Mouse (Mus musculus): ENCODE results near the gene Gm49405.
"Not testable (repeated sequence)": the region's sequence is repeated elsewhere in the genome, so short reads cannot be mapped to it uniquely, and the experiment has no call there.

The Gm49405 gene

DNA sequence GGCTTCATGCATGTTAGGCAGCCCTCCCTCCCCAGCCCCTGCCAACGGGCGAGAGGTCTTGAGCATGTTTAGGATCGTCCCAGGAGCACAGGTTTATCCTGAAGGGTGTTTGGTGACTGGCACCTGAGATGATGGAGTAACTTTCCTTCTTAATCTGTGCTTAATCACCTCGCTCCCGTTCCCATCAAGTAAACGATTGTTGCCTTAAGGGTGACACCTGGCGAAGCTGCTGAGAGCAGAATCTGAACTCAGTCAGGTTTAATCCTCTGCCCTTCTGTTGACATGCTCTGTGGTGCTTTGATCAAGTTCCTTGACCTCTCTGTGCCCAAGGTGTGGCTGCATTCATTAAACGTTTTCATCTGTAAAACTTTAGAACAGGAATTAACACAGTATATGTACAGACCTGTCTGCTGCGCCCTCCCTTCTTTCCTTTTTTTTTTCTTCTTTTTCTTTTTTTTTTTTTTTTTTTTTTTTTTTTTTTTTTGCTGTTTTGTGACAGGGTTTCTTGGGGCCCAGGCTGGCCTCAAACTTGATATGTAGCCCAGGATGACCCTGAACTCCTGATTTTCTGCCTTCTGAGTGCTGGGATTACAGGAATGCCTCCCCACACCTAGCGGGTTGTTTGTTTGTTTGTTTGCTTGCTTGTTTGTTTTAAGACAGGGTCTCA, 17.6 kb downstream of the Gm49405 start:
- no peak for DNase-seq

GRCm38 (mm10) chr19:4018743-4019583, 18.5 kb downstream of the Gm49405 start:
- peak; percentile 93 for DNase-seq

- no peak for DNase-seq
Measured at GRCm38 (mm10) chr19:4023185-4023584, 22.8 kb downstream of the Gm49405 start.

- DNase-seq = no peak
Measured at GRCm38 (mm10) chr19:4027576-4027975, 27.1 kb downstream of the Gm49405 start.

GRCm38 (mm10) chr19:4032668-4033067, 32.2 kb downstream of the Gm49405 start:
- DNase-seq = no peak

DNA sequence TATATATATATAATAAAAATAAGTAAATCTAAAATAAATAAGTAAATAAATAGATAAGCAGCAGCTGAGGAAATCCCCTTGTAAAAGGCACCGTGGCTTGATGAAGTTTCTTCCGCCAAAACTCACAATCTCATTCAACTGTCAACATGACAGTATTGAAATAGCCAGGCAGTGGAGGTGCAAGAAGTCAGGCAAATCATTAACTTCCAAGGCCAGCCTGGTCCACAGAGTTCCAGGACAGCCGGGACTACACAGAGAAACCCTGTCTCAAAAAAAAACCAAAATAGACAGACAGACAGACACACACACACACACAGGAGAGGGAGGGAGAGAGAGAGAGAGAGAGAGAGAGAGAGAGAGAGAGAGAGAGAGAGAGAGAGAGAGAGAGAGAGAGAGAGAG, 32.9 kb downstream of the Gm49405 start:
- peak; percentile 79 for DNase-seq

DNA sequence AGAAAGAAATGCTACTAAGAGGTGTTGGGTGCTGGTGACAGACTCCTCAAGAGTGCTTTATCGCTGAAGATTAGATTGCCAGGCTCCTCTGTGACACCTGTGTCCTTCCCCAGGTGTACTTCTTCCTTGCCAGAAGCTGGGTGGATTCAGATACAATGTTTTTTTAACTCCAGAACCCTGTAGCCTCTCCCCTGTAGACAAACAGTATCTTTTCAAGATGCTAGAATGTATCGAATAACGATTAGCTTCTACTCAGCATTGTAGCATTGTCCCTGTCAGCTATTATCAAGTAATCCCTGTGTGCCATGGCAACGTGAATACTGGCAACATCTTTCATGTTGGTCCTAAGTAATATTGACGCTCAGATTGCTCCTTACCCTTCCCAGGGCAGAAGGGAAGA, 33.3 kb downstream of the Gm49405 start:
- DNase-seq = no peak

GRCm38 (mm10) chr19:4036327-4037045, 36.1 kb downstream of the Gm49405 start:
- DNase-seq = no peak

- not testable (repeated sequence) for DNase-seq
Measured at GRCm38 (mm10) chr19:4037154-4037787, 36.8 kb downstream of the Gm49405 start.

- peak; percentile 91 for DNase-seq
Measured at GRCm38 (mm10) chr19:4037788-4038232, 37.4 kb downstream of the Gm49405 start, which contains the start of gene Gstp1. Gstp1 (minus strand) TSS chr19:4037985.

DNA sequence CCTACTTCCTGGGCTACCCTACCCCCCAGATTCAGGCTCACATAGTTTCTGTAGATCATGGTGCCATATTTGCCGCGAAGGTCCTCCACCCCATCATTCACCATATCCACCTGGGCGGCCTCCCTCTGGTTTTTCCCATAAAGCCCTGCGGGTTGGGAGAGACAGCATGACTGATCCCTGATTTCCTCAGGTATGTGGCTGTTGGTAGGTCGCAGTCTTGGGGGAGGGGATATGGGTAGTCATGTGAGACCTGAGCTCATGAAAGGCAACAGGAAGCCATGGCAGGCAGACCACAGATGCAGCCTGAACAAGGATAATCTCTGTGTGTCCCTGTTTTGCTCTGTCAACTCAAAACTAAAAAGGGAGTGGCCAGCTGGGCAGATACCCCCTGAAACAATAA, 40.5 kb downstream of the Gm49405 start:
- not testable (repeated sequence) for DNase-seq

DNA sequence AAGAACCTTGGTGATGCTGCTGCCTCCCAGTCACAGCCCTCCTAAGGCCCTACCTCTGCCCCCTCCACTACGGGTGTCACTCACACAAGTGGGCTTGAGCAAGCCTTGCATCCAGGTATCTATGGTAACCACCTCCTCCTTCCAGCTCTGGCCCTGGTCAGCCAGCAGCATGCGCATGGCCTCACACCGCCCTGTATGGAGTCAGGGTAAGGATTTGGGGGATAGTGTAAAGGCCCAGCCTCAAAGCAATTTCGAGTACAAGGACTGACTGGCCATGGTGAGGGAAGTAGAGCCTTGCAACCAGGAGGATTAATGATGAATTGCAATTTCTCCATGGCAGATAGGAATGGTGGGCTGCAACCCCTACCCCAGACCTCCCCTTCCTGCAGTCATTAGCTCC, 41.1 kb downstream of the Gm49405 start:
- DNase-seq = not testable (repeated sequence)

DNA sequence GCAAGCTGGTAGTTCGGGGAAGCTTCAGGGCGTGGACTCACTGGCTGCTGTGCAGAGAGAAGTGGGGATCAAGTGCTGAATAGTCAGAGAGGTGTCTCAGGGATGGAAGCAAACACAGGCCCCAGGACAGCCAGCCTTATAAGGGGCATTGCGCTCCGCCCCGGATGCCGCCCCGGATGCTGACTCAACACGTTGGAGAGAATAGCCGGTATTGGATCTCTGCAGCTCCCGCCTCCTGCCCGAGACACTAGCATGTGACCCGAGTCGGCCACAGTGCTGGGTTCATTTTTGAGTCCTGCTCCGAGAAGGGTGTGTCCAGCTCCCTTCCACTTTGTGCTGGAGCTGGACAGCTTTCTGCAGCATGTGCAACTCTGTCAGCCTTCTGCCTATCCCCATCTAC, 41.7 kb downstream of the Gm49405 start:
- no peak for DNase-seq

- DNase-seq = not testable (repeated sequence)
Measured at GRCm38 (mm10) chr19:4044109-4044508, 43.7 kb downstream of the Gm49405 start.

DNA sequence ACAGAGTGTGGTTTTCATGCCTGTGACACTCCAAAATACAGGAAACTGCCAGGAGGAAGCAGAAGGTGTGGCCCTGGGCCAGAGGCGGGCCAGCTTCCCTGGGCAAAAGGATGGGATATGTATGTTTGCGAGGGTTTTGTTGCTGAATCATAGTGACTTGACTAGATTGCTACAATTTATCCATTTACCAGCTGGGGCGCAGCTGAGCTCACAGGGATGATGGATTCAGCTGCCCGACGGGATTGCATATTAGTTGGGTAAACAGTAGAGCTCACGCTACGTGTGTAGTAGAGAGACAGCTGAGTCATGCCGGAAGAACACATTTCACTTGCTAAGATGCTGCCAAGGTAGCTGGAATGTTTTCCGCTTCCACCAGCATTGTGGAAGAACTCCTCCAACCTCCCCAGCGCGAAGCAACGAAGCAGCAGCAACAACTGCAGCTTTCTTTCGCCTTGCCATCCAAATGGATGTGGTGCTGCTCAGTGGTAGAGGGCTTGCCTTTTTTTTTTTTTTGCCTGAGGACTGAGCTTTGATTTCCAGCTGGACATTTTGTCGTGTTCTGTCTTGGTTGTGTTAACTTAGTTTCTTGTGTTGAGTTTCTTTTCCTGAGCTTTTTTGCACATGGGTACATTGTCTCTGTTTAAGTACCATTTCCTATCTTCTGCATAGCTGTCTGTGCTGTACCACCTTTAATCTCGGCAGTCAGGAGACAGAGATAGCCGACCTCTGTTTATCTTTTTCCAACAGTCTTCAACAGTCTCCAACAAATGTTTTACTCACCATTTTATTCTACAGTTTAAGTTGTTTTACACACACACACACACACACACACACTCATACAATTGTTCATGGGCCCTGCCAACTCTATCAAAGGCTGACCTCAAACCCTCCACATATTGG, 45.8 kb downstream of the Gm49405 start, which contains the start of gene Gstp2:
Gene Gstp2, minus strand, starts transcription at position 58 of the 900 bp plus-strand sequence.
- peak; percentile 94 for DNase-seq

DNA sequence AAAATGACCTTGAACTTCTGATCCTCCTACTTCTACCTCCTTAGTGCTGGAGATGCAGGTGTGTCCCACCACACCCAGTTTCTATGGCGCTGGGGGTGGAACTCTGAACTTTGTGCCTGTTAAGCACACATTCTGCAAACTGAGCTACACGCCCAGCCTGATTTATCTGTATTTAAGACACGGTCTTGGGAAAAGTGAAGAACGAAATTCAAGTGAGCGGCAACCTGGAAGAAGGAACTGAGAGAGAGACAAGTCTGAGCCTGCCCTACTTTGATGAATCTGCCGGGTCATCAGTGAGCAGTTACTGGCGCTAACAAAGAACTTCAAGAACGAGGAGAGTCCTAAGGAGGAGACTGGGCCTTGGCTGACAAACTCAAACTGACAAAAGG, 46.4 kb downstream of the Gm49405 start:
- DNase-seq = no peak

DNA sequence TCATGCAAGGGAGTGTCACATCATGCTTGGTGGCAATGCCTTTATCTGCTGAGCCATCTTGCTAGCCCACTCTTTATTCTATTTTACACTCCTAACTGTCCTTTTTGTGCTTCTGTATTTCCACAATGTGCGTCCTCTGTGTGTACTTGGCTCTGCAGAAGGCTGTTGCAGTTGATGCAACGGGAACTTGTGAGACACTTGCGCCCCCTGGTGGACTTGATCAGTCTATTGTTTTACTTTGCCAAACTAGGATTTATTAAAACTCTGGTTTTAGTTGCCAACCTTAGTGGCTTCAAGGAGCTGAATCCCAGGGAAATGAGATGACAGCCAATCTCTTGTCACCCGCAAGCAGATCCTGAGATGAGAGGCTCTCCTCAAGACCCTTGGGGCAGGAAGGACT, 47.4 kb downstream of the Gm49405 start:
- DNase-seq = peak; percentile 89

DNA sequence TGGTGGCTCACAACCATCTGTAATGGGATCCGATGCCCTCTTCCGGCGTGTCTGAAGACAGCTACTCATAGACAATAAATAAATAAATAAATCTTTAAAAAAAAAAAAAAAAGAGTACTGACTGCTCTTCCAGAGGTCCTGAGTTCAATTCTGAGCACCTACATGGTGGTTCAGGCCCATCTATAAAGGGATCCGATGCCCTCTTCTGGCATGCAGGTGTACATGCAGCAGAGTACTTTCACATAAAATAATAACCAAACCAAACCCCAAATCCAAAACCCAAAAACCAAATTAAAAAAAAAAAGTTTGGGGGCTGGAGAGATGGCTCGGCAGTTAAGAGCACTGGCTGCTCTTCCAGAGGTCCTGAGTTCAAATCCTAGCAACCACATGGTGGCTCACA, 48.6 kb downstream of the Gm49405 start:
- DNase-seq = not testable (repeated sequence)

DNA sequence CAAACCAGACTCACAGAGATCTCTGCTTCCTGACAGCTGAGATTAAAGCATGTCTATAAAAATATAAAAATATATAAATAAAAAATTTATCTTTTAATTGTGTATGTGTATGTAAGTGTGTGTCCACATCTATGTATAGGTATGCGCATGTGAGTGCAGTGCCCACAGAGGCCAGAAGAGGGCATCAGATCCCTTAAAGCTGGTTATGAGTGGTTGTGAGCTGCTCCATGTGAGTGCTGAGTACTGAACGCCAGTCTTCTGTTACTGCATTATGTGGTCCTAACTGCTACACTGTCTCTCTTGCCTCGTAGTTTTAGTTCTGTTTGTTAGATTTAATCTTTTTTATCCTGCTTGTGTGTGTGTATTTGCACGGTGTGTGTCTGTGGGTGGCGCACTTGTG, 50.6 kb downstream of the Gm49405 start:
- DNase-seq = no peak

GRCm38 (mm10) chr19:4051741-4052515, 51.5 kb downstream of the Gm49405 start:
- peak; percentile 76 for DNase-seq

DNA sequence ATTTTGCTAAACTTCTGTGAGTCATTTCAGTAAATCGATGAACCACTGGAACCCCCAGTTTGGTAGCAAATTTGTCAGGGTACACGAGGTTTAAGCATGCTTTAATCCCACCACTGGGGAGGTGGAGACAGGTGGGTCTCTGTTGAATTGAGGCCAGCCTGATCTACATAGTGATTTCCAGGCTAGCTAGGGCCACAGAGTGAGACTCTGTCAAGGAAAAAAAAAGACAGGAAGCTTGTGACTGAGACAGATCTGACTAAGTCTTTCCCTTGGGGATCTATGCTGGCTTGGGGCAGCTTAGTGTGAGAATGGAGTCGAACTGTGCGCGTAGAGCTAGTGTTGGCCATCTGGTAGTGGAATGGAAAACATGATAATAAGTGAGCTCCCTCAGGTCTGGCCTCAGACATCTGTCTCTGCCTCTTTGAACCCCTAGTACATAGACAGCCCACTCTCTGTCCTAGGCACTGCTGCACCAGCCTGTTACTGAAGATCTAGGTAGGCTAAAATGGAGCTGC, 52.1 kb downstream of the Gm49405 start:
- DNase-seq = no peak
